Mouse (Mus musculus): ENCODE results near the gene Clptm1. TPM values are rescaled to one million over a fixed set of nuclear protein-coding genes. Genes with fewer than 3 reads are reported as not detected.
"Not testable (repeated sequence)": the region's sequence is repeated elsewhere in the genome, so short reads cannot be mapped to it uniquely, and the experiment has no call there.

Gene Clptm1
- polyA plus RNA-seq, 1 experiment from 2014 or later = 94.1 TPM

GRCm38 (mm10) chr7:19686927-19687583 is 22.2 kb upstream of the Clptm1 start:
- not testable (repeated sequence) for H3K27ac ChIP-seq (ENCODE audit: low read depth, low read length); H3K27me3 ChIP-seq (ENCODE audit: control insufficient read depth, insufficient read depth, low read length); H3K4me3 ChIP-seq (ENCODE audit: low read depth, low read length); ATAC-seq (ENCODE audit: low FRiP score); H3K9me3 ChIP-seq (ENCODE audit: control insufficient read depth, low read length); H3K36me3 ChIP-seq (ENCODE audit: control insufficient read depth, insufficient read depth, low read length); H3K9ac ChIP-seq (ENCODE audit: low read length); H3K4me1 ChIP-seq (ENCODE audit: control insufficient read depth, insufficient read depth, low read length); H3K4me2 ChIP-seq
- 80% methylated on average over 8 of the region's 8 CpGs for WGBS
- DNase-seq (ENCODE audit: low spot score, missing footprints) = peak; percentile 75

- H3K4me2 ChIP-seq = no peak overlapping the region
- DNase-seq (ENCODE audit: low spot score, missing footprints) (no peak), ATAC-seq (ENCODE audit: low FRiP score) (no peak)
- H3K27ac ChIP-seq (ENCODE audit: low read depth, low read length) = no peak overlapping the region
- no peak overlapping the region for H3K4me3 ChIP-seq (ENCODE audit: low read depth, low read length)
- no peaks in the 10 kb centered on the region for H3K36me3 ChIP-seq (ENCODE audit: control insufficient read depth, insufficient read depth, low read length)
- 89% methylated on average over 6 of the region's 6 CpGs for WGBS
- no peaks in the 10 kb centered on the region for H3K27me3 ChIP-seq (ENCODE audit: control insufficient read depth, insufficient read depth, low read length)
- H3K9me3 ChIP-seq (ENCODE audit: control insufficient read depth, low read length) = no peaks in the 10 kb centered on the region
- H3K4me1 ChIP-seq (ENCODE audit: control insufficient read depth, insufficient read depth, low read length) = no peaks in the 10 kb centered on the region
- no peak overlapping the region for H3K9ac ChIP-seq (ENCODE audit: low read length)
Observed at GRCm38 (mm10) chr7:19686521-19686920, 21.7 kb upstream of the Clptm1 start.

GRCm38 (mm10) chr7:19685374-19685773 is 20.5 kb upstream of the Clptm1 start:
- peak; percentile 19 for DNase-seq (ENCODE audit: low spot score, missing footprints)
- no peak for ATAC-seq (ENCODE audit: low FRiP score)
- Histone ChIP-seq H3K9me3 (ENCODE audit: control insufficient read depth, low read length) (no peaks in the 10 kb centered on the region), H3K4me1 (ENCODE audit: control insufficient read depth, insufficient read depth, low read length) (no peaks in the 10 kb centered on the region), H3K27ac (ENCODE audit: low read depth, low read length) (no peak overlapping the region), H3K4me2 (no peak overlapping the region), H3K36me3 (ENCODE audit: control insufficient read depth, insufficient read depth, low read length) (no peaks in the 10 kb centered on the region), H3K27me3 (ENCODE audit: control insufficient read depth, insufficient read depth, low read length) (no peaks in the 10 kb centered on the region), H3K4me3 (ENCODE audit: low read depth, low read length) (no peak overlapping the region), H3K9ac (ENCODE audit: low read length) (no peak overlapping the region)
- WGBS = 72% methylated on average over 4 of the region's 4 CpGs

GRCm38 (mm10) chr7:19683771-19684201 is 19.0 kb upstream of the Clptm1 start:
- Histone ChIP-seq H3K9ac (ENCODE audit: low read length) (no peak overlapping the region), H3K9me3 (ENCODE audit: control insufficient read depth, low read length) (no peaks in the 10 kb centered on the region), H3K36me3 (ENCODE audit: control insufficient read depth, insufficient read depth, low read length) (no peaks in the 10 kb centered on the region), H3K27ac (ENCODE audit: low read depth, low read length) (no peak overlapping the region), H3K4me3 (ENCODE audit: low read depth, low read length) (no peak overlapping the region), H3K4me1 (ENCODE audit: control insufficient read depth, insufficient read depth, low read length) (no peaks in the 10 kb centered on the region), H3K27me3 (ENCODE audit: control insufficient read depth, insufficient read depth, low read length) (no peaks in the 10 kb centered on the region), H3K4me2 (no peak overlapping the region)
- 86% methylated on average over 6 of the region's 6 CpGs for WGBS
- ATAC-seq (ENCODE audit: low FRiP score) (no peak), DNase-seq (ENCODE audit: low spot score, missing footprints) (peak; percentile 60)

- no peak overlapping the region for H3K27ac ChIP-seq (ENCODE audit: low read depth, low read length)
- DNase-seq (ENCODE audit: low spot score, missing footprints) (peak; percentile 51), ATAC-seq (ENCODE audit: low FRiP score) (no peak)
- no peak overlapping the region for H3K4me2 ChIP-seq
- no peaks in the 10 kb centered on the region for H3K9me3 ChIP-seq (ENCODE audit: control insufficient read depth, low read length)
- H3K9ac ChIP-seq (ENCODE audit: low read length) = no peak overlapping the region
- 79% methylated on average over 3 of the region's 3 CpGs for WGBS
- no peak overlapping the region for H3K4me3 ChIP-seq (ENCODE audit: low read depth, low read length)
- H3K27me3 ChIP-seq (ENCODE audit: control insufficient read depth, insufficient read depth, low read length) = no peaks in the 10 kb centered on the region
- no peaks in the 10 kb centered on the region for H3K4me1 ChIP-seq (ENCODE audit: control insufficient read depth, insufficient read depth, low read length)
- no peaks in the 10 kb centered on the region for H3K36me3 ChIP-seq (ENCODE audit: control insufficient read depth, insufficient read depth, low read length)
Observed at GRCm38 (mm10) chr7:19682979-19683378, 18.1 kb upstream of the Clptm1 start.

GRCm38 (mm10) chr7:19681202-19681694 is 16.4 kb upstream of the Clptm1 start, which contains the start of the genes Gm44805 and Apoc4:
Gene Gm44805 (minus strand): TSS chr7:19681423.
Gene Apoc4 (minus strand): TSS chr7:19681479.
- no peak within 1 kb of the TSS for H3K4me2 ChIP-seq
- H3K4me3 ChIP-seq (ENCODE audit: low read depth, low read length) = no peak within 1 kb of the TSS
- no peaks in the 10 kb centered on the region for H3K27me3 ChIP-seq (ENCODE audit: control insufficient read depth, insufficient read depth, low read length)
- H3K27ac ChIP-seq (ENCODE audit: low read depth, low read length) = no peak within 1 kb of the TSS
- H3K9me3 ChIP-seq (ENCODE audit: control insufficient read depth, low read length) = no peaks in the 10 kb centered on the region
- H3K4me1 ChIP-seq (ENCODE audit: control insufficient read depth, insufficient read depth, low read length) = no peaks in the 10 kb centered on the region
- DNase-seq (ENCODE audit: low spot score, missing footprints) = peak; percentile 64
- H3K36me3 ChIP-seq (ENCODE audit: control insufficient read depth, insufficient read depth, low read length) = no peaks in the 10 kb centered on the region
- H3K9ac ChIP-seq (ENCODE audit: low read length) = 0 out of 2 replicates have a peak within 1 kb of the TSS, but pooled peaks have one; percentile 5
- no peak for ATAC-seq (ENCODE audit: low FRiP score)
- 66% methylated on average over 8 of the region's 8 CpGs for WGBS

GRCm38 (mm10) chr7:19680702-19681101 is 15.9 kb upstream of the Clptm1 start:
- WGBS = 84% methylated on average over 2 of the region's 2 CpGs
- Histone ChIP-seq H3K27me3 (ENCODE audit: control insufficient read depth, insufficient read depth, low read length) (no peaks in the 10 kb centered on the region), H3K36me3 (ENCODE audit: control insufficient read depth, insufficient read depth, low read length) (no peaks in the 10 kb centered on the region), H3K4me3 (ENCODE audit: low read depth, low read length) (no peak overlapping the region), H3K9me3 (ENCODE audit: control insufficient read depth, low read length) (no peaks in the 10 kb centered on the region), H3K9ac (ENCODE audit: low read length) (no peak overlapping the region), H3K27ac (ENCODE audit: low read depth, low read length) (no peak overlapping the region), H3K4me1 (ENCODE audit: control insufficient read depth, insufficient read depth, low read length) (no peaks in the 10 kb centered on the region), H3K4me2 (no peak overlapping the region)
- peak; percentile 67 for DNase-seq (ENCODE audit: low spot score, missing footprints)
- ATAC-seq (ENCODE audit: low FRiP score) = no peak

- DNase-seq (ENCODE audit: low spot score, missing footprints) (peak; percentile 59), ATAC-seq (ENCODE audit: low FRiP score) (no peak)
- Histone ChIP-seq H3K36me3 (ENCODE audit: control insufficient read depth, insufficient read depth, low read length) (no peaks in the 10 kb centered on the region), H3K4me2 (no peak overlapping the region), H3K9me3 (ENCODE audit: control insufficient read depth, low read length) (no peaks in the 10 kb centered on the region), H3K27ac (ENCODE audit: low read depth, low read length) (no peak overlapping the region), H3K4me3 (ENCODE audit: low read depth, low read length) (no peak overlapping the region), H3K4me1 (ENCODE audit: control insufficient read depth, insufficient read depth, low read length) (no peaks in the 10 kb centered on the region), H3K27me3 (ENCODE audit: control insufficient read depth, insufficient read depth, low read length) (no peaks in the 10 kb centered on the region), H3K9ac (ENCODE audit: low read length) (no peak overlapping the region)
- 86% methylated on average over 3 of the region's 3 CpGs for WGBS
Observed at GRCm38 (mm10) chr7:19678901-19679300, 14.1 kb upstream of the Clptm1 start.

GRCm38 (mm10) chr7:19677872-19678271 is 13.0 kb upstream of the Clptm1 start, which contains the start of gene Apoc2:
Gene Apoc2 (minus strand): TSS chr7:19677941.
- H3K4me1 ChIP-seq (ENCODE audit: control insufficient read depth, insufficient read depth, low read length) = no peaks in the 10 kb centered on the region
- peak; percentile 21 for DNase-seq (ENCODE audit: low spot score, missing footprints)
- no peaks in the 10 kb centered on the region for H3K36me3 ChIP-seq (ENCODE audit: control insufficient read depth, insufficient read depth, low read length)
- H3K4me2 ChIP-seq = no peak within 1 kb of the TSS
- no peak within 1 kb of the TSS for H3K9ac ChIP-seq (ENCODE audit: low read length)
- WGBS = 79% methylated on average over 8 of the region's 8 CpGs
- no peak within 1 kb of the TSS for H3K27ac ChIP-seq (ENCODE audit: low read depth, low read length)
- H3K4me3 ChIP-seq (ENCODE audit: low read depth, low read length) = no peak within 1 kb of the TSS
- no peaks in the 10 kb centered on the region for H3K9me3 ChIP-seq (ENCODE audit: control insufficient read depth, low read length)
- ATAC-seq (ENCODE audit: low FRiP score) = no peak
- H3K27me3 ChIP-seq (ENCODE audit: control insufficient read depth, insufficient read depth, low read length) = no peaks in the 10 kb centered on the region

Measured in midbrain, embryonic 11.5 days (tissue).